Mouse (Mus musculus) kidney, postnatal 0 days (tissue): ENCODE measurements around the gene Gpr12. TPM values are rescaled to one million over a fixed set of nuclear protein-coding genes. Genes with fewer than 3 reads are reported as not detected.

Source experiments
- ATAC-seq: fragments of 200-750 bp; cut with Nextera tagmentation; replicated peaks from 2 replicates; pipeline ENCODE4 v1.8.0; 2017; ENCODE audit warnings: low read depth, moderate number of reproducible peaks, moderate TSS enrichment, moderate library complexity; ENCODE audit not compliant: low FRiP score
- DNase-seq: peaks from one replicate; pipeline ENCODE4 v3.0.0-alpha.2; 2016; ENCODE audit warnings: low spot score
- H3K27ac ChIP-seq: fragments of 300-500 bp; sonication (generic); 2 replicates; pipeline ENCODE4 v1.5.1; 2014; ENCODE audit warnings: mild to moderate bottlenecking
- H3K27me3 ChIP-seq: fragments of 300-500 bp; sonication (generic); 2 replicates; pipeline ENCODE4 v1.6.1; 2014; ENCODE audit warnings: low read length, mixed read lengths; ENCODE audit not compliant: insufficient read depth
- H3K36me3 ChIP-seq: fragments of 300-500 bp; sonication (generic); 2 replicates; pipeline ENCODE4 v1.6.1; 2014; ENCODE audit warnings: low read length, mixed read lengths; ENCODE audit not compliant: insufficient read depth
- H3K4me1 ChIP-seq: fragments of 300-500 bp; sonication (generic); replicated peaks from 2 replicates; pipeline ENCODE4 v1.6.1; 2014; ENCODE audit warnings: antibody characterized with exemption, low read length, mixed read lengths; ENCODE audit not compliant: insufficient read depth
- H3K4me2 ChIP-seq: fragments of 300-500 bp; sonication (generic); 2 replicates; pipeline ENCODE4 v1.6.1; 2014; ENCODE audit warnings: mild to moderate bottlenecking, low read length, moderate library complexity, mixed read lengths
- H3K4me3 ChIP-seq: fragments of 300-500 bp; sonication (generic); replicated peaks from 2 replicates; pipeline ENCODE4 v1.5.1; 2014; ENCODE audit warnings: low read depth, low read length
- H3K9ac ChIP-seq: fragments of 300-500 bp; sonication (generic); 2 replicates; pipeline ENCODE4 v1.6.1; 2014; ENCODE audit warnings: low read depth, low read length
- H3K9me3 ChIP-seq: fragments of 300-500 bp; sonication (generic); replicated peaks from 2 replicates; pipeline ENCODE4 v1.6.1; 2016; ENCODE audit warnings: low read length, inconsistent platforms, mixed read lengths
- CTCF ChIP-seq: IDR thresholded peaks from 2 replicates; pipeline ENCODE4 v1.5.1; 2016; ENCODE audit warnings: antibody characterized with exemption, low read depth, mild to moderate bottlenecking, moderate library complexity
- WGBS: fragments of 180-500 bp; shearing (Covaris S2); extraction: QIAGEN DNeasy Blood & Tissue Kit; methylation state at CpG from one replicate; pipeline ENCODE4 v1.1.7; 2014; 5-methylcytosine and 5-hydroxymethylcytosine counted together
- polyA plus RNA-seq: library from polyadenylated mRNA; unstranded; fragments of >200 nt; fragmentation: Nextera tagmentation; extraction: Ambion mirVana; gene quantifications from 2 replicates; pipeline ENCODE4 v1.2.1, GENCODE M21; 2015

Gene Gpr12
- polyA plus RNA-seq, 1 experiment from 2014 or later = 0.61 TPM

GRCm38 (mm10) chr5:146625635-146626311 lies 40.7 kb upstream of the Gpr12 start:
- no peak for ATAC-seq
- TF ChIP-seq CTCF = no peak
- WGBS = 63% methylated on average over 6 of the region's 6 CpGs

DNA sequence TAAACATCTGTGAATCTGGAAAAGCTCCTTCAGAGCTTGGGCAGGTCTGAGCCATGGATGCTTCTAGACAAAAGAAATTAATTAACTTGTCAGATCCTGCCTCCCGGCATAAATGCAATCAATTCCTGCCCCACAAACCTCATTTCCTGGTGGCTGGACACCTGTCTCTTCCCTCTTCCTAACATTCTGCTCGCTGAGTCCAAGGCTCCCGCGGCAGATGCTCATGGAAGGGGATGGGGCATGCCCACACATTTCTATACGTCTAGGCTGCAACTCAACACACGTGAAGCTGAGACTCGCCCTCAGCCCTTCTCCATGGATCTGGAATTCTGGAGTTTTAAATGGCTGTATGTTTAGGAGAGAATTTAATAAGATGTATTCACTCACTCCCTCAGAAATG lies 26.8 kb upstream of the Gpr12 start:
- Histone ChIP-seq H3K9ac (no peak overlapping the region), H3K36me3 (no peaks in the 10 kb centered on the region), H3K9me3 (no peaks in the 10 kb centered on the region), H3K27me3 (no peaks in the 10 kb centered on the region), H3K27ac (no peak overlapping the region), H3K4me3 (no peak overlapping the region), H3K4me1 (no peaks in the 10 kb centered on the region), H3K4me2 (no peak overlapping the region)
- ATAC-seq (no peak), DNase-seq (no peak)
- no peak for TF ChIP-seq CTCF
- 35% methylated on average over 7 of the region's 7 CpGs for WGBS

More at GRCm38 (mm10) chr5:146625635-146626311, 40.7 kb upstream of the Gpr12 start:
- H3K27ac ChIP-seq = no peak overlapping the region
- H3K4me2 ChIP-seq = no peak overlapping the region
- no peaks in the 10 kb centered on the region for H3K27me3 ChIP-seq
- H3K9me3 ChIP-seq = no peaks in the 10 kb centered on the region
- H3K4me3 ChIP-seq = no peak overlapping the region
- no peaks in the 10 kb centered on the region for H3K36me3 ChIP-seq
- H3K4me1 ChIP-seq = no peaks in the 10 kb centered on the region
- no peak for DNase-seq
- H3K9ac ChIP-seq = no peak overlapping the region

DNA sequence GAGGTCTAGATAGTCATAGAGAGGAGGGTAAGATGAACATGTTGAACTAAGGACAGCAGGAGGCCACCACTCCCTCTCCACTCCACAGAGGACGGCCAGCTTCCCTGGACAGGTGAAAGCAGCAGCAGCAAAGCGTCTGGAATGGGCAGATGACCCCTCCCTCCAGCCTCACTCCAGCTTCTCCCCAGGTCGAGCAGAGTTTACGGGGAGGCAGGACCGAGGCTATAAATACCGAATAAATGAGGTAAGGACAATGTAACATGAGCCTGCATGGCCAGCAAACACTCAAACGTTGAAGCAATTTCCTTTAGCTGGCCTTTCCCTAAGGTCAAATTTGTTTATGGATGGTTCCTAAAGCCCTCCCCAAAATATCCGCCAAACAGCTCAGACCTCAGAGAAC lies 26.0 kb upstream of the Gpr12 start:
- H3K9me3 ChIP-seq = no peaks in the 10 kb centered on the region
- no peak overlapping the region for H3K9ac ChIP-seq
- ATAC-seq (no peak; the same call in 1 of the 2 replicates), DNase-seq (peak; percentile 8)
- no peak overlapping the region for H3K4me2 ChIP-seq
- H3K27me3 ChIP-seq = no peaks in the 10 kb centered on the region
- no peak for TF ChIP-seq CTCF
- no peaks in the 10 kb centered on the region for H3K4me1 ChIP-seq
- H3K4me3 ChIP-seq = no peak overlapping the region
- H3K36me3 ChIP-seq = no peaks in the 10 kb centered on the region
- WGBS = 8% methylated on average over 8 of the region's 8 CpGs
- no peak overlapping the region for H3K27ac ChIP-seq

- H3K36me3 ChIP-seq = no peaks in the 10 kb centered on the region
- ATAC-seq (no peak), DNase-seq (no peak)
- no peak overlapping the region for H3K4me2 ChIP-seq
- H3K9me3 ChIP-seq = no peaks in the 10 kb centered on the region
- H3K27ac ChIP-seq = no peak overlapping the region
- no peaks in the 10 kb centered on the region for H3K4me1 ChIP-seq
- no peak for TF ChIP-seq CTCF
- no peaks in the 10 kb centered on the region for H3K27me3 ChIP-seq
- no peak overlapping the region for H3K9ac ChIP-seq
- no peak overlapping the region for H3K4me3 ChIP-seq
- 36% methylated on average over 10 of the region's 10 CpGs for WGBS
These were observed 24.6 kb upstream of the Gpr12 start for GRCm38 (mm10) chr5:146609646-146610045.

- Histone ChIP-seq H3K27me3 (no peaks in the 10 kb centered on the region), H3K36me3 (no peaks in the 10 kb centered on the region), H3K4me1 (no peaks in the 10 kb centered on the region), H3K4me2 (no peak overlapping the region), H3K9ac (no peak overlapping the region), H3K9me3 (no peaks in the 10 kb centered on the region), H3K27ac (no peak overlapping the region), H3K4me3 (no peak overlapping the region)
- ATAC-seq (no peak), DNase-seq (no peak)
- TF ChIP-seq CTCF = no peak
- whole genome bisulfite sequencing = 69% methylated on average over 5 of the region's 5 CpGs
These were observed 22.8 kb upstream of the Gpr12 start for GRCm38 (mm10) chr5:146607816-146608215.

- Histone ChIP-seq H3K4me1 (no peaks in the 10 kb centered on the region), H3K27me3 (no peaks in the 10 kb centered on the region), H3K9ac (no peak overlapping the region), H3K4me3 (no peak overlapping the region), H3K9me3 (no peaks in the 10 kb centered on the region), H3K4me2 (no peak overlapping the region), H3K27ac (no peak overlapping the region), H3K36me3 (no peaks in the 10 kb centered on the region)
- ATAC-seq = no peak
- no peak for TF ChIP-seq CTCF
- 87% methylated on average over 5 of the region's 5 CpGs for WGBS
- no peak for DNase-seq
These were observed 21.9 kb upstream of the Gpr12 start for GRCm38 (mm10) chr5:146606895-146607294.

DNA sequence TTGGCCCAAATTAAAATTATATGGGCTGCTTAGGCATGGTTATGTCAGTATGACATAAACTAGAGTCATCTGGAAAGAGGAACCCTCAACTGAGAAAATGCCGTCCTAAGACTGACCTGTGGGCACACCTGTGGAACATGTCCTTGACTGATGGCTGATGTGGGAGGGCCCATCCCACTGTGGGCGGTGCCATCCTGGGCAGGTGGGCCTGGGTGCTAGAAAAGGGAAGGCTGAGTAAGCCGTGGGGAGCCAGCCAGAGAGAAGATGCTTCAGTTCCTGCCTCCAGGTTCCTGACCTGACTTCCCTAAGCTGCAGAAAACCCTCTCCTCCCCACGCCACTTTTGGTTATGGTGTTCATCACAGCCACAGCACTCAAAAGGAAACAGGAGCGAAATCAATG lies 21.2 kb upstream of the Gpr12 start:
- H3K4me2 ChIP-seq = no peak overlapping the region
- no peaks in the 10 kb centered on the region for H3K9me3 ChIP-seq
- no peak for ATAC-seq
- no peaks in the 10 kb centered on the region for H3K4me1 ChIP-seq
- no peaks in the 10 kb centered on the region for H3K27me3 ChIP-seq
- 62% methylated on average over 5 of the region's 5 CpGs for WGBS
- H3K36me3 ChIP-seq = no peaks in the 10 kb centered on the region
- no peak for TF ChIP-seq CTCF
- no peak overlapping the region for H3K4me3 ChIP-seq
- no peak overlapping the region for H3K9ac ChIP-seq
- H3K27ac ChIP-seq = no peak overlapping the region
- no peak for DNase-seq
